Comparison of ENCODE assay signal across 11 mouse cellular contexts in the genomic region with DNA sequence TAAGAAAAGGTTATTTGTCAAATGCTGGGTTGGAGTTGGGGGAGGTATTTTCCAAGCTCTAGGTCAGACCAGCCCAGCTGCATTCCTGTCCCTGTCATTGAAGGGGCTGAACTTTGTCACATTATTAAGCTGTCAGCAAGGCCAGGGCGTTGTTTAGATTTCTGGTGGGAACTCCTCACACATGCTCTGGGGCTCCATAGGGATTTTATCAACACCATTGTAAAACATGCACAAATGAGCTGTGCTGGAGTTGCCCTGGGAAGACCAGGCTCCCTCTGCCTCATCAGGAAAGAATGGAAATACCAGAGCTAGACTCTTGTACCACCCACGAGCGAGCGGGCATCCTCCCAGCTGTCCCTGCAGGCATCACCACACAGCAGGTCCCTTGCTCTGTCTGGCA.
DNase-seq lines count a peak whose midpoint lies in the region; ATAC-seq and TF ChIP-seq lines count a peak whose summit lies in the region.
"Had no signal": no experiment of that assay in that cellular context is flagged by ENCODE, and none has a peak within 500 bp of the region (broad histone marks: within the 10 kb centered on the region; RNA-seq: fewer than 3 reads in every experiment).

No protein-coding gene starts in this region.

- peak; percentile 67; the same call in 1 of the 2 replicates for ATAC-seq in kidney, embryonic 15.5 days (replicated peaks; ENCODE audit: low FRiP score)
- ATAC-seq: liver, postnatal 0 days had no signal

- H3K36me3 ChIP-seq in kidney, embryonic 15.5 days: no peaks in the 10 kb centered on the region

- peaks cover 8% of the 10 kb centered on the region for H3K27me3 ChIP-seq in kidney, embryonic 15.5 days

- DNase-seq in kidney, postnatal 36 days: no peak
- DNase-seq in embryo, embryonic 9.5 days (ENCODE audit: extremely low spot score): peak; percentile 52
- DNase-seq in heart, postnatal 10 days: peak; percentile 55 to 67
- DNase-seq in lung, postnatal 10 days: peak; percentile 72
- DNase-seq in right cerebral cortex, postnatal 14 days: no peak
- no peak for DNase-seq in left cerebral cortex, adult 2 months (ENCODE audit: extremely low spot score in 1 of 2, low spot score in 2 of 2)
- DNase-seq in left cerebral cortex, postnatal 36 days (ENCODE audit: low spot score in 2 of 2): no peak
- DNase-seq: gastrocnemius, postnatal 10 days; liver, postnatal 0 days; right cerebral cortex, adult 18-20 months had no signal

- H3K4me1 ChIP-seq in kidney, embryonic 15.5 days: peaks cover 13% of the 10 kb centered on the region

- no peaks in the 10 kb centered on the region for H3K9me3 ChIP-seq in kidney, embryonic 15.5 days (replicated peaks)

- H3K4me3 ChIP-seq in kidney, embryonic 15.5 days (replicated peaks): no peak overlapping the region
- no peak overlapping the region for H3K4me3 ChIP-seq in left cerebral cortex, adult 2 months

- no peak overlapping the region for H3K9ac ChIP-seq in kidney, embryonic 15.5 days
- H3K9ac ChIP-seq: liver, postnatal 0 days had no signal

- H3K27ac ChIP-seq in kidney, embryonic 15.5 days: no peak overlapping the region
- no peak overlapping the region for H3K27ac ChIP-seq in left cerebral cortex, adult 2 months

- intact Hi-C loops in heart, postnatal 10 days (cut with DNase I): loop anchor here (5.0 kb wide), 1 partner anchor 47 kb away; no protein-coding TSS in a partner anchor
- intact Hi-C loops in left cerebral cortex, adult 2 months (cut with DNase I): no loop called here
- intact Hi-C loops in left cerebral cortex, postnatal 36 days (cut with DNase I): no loop called here

- no peak for TF ChIP-seq CTCF in left cerebral cortex, adult 2 months (IDR thresholded peaks at IDR 0.05)

- 0 out of 2 replicates have a peak overlapping the region, but pooled peaks have one; percentile 7 for H3K4me2 ChIP-seq in kidney, embryonic 15.5 days

- 27% methylated on average over 4 of the region's 4 CpGs for WGBS in kidney, embryonic 15.5 days

Comparison
In these comparisons a context has a peak if more than half of its experiments do, and no peak if none do; other contexts are left out.
1. DNase-seq: peak in embryo, embryonic 9.5 days (single experiment), heart, postnatal 10 days (2 of 2) and lung, postnatal 10 days (single experiment); none in kidney, postnatal 36 days (0 of 2), right cerebral cortex, postnatal 14 days (single experiment), left cerebral cortex, adult 2 months (0 of 2) and left cerebral cortex, postnatal 36 days (0 of 2).